Mouse (Mus musculus) brain, embryonic 14.5 days (tissue): Measurements from ENCODE around the gene Pld3. TPM values are rescaled to one million over a fixed set of nuclear protein-coding genes. Genes with fewer than 3 reads are reported as not detected.
A peak's percentile ranks its signal among the peaks of the same experiment; 100 is the strongest.

ENCODE experiments used
- DNase-seq: peaks from one replicate; pipeline ENCODE4 v3.0.0-alpha.2; 2011; ENCODE audit warnings: low read depth
- CTCF ChIP-seq: fragments of 200-500 bp; IDR thresholded peaks from 2 replicates; pipeline ENCODE4 v1.5.1; 2012; ENCODE audit warnings: inconsistent platforms, mild to moderate bottlenecking, moderate library complexity, borderline replicate concordance; ENCODE audit not compliant: insufficient read depth, insufficient read length; ENCODE audit errors: extremely low read depth
- POLR2A ChIP-seq: fragments of 200-500 bp; IDR thresholded peaks from 2 replicates; pipeline ENCODE4 v1.6.1; 2012; ENCODE audit warnings: mild to moderate bottlenecking, inconsistent platforms, borderline replicate concordance; ENCODE audit not compliant: poor library complexity, insufficient read depth, insufficient read length, severe bottlenecking; ENCODE audit errors: extremely low read depth
- polyA plus RNA-seq: library from polyadenylated mRNA; depleted of rRNA; stranded (reverse); fragments of >200 nt; gene quantifications from 2 replicates; pipeline ENCODE4 v1.2.3, GENCODE M21; 2012; rRNA removed

Gene Pld3
- polyA plus RNA-seq, result 192 and 200 TPM in 2 replicates

- DNase-seq, result peak; percentile 99
- TF ChIP-seq POLR2A, result peak; percentile 73
- no peak for TF ChIP-seq CTCF
Measured at GRCm38 (mm10) chr7:27552931-27553513, at the start of gene Pld3, which contains the start of gene 2310022A10Rik. TSS of gene Pld3 (minus strand) at chr7:27553218. TSS of gene 2310022A10Rik (plus strand) at chr7:27553233.

- peak; percentile 47 for DNase-seq
- TF ChIP-seq CTCF (no peak), POLR2A (no peak)
Measured at GRCm38 (mm10) chr7:27602161-27602560, 49.1 kb upstream of the Pld3 start.

GRCm38 (mm10) chr7:27601628-27602027 lies 48.6 kb upstream of the Pld3 start:
- peak; percentile 73 for DNase-seq
- TF ChIP-seq CTCF, result no peak
- TF ChIP-seq POLR2A, result no peak

GRCm38 (mm10) chr7:27598053-27598452 lies 45.0 kb upstream of the Pld3 start:
- no peak for TF ChIP-seq POLR2A
- no peak for TF ChIP-seq CTCF
- DNase-seq, result no peak

- no peak for DNase-seq
- TF ChIP-seq POLR2A (no peak), CTCF (no peak)
Measured at GRCm38 (mm10) chr7:27596586-27597503, 43.8 kb upstream of the Pld3 start.

- TF ChIP-seq CTCF (no peak), POLR2A (no peak)
- no peak for DNase-seq
Measured at GRCm38 (mm10) chr7:27592934-27593645, 40.1 kb upstream of the Pld3 start.

GRCm38 (mm10) chr7:27592217-27592929 lies 39.4 kb upstream of the Pld3 start:
- TF ChIP-seq CTCF, result no peak
- no peak for TF ChIP-seq POLR2A
- no peak for DNase-seq

GRCm38 (mm10) chr7:27591266-27592216 lies 38.5 kb upstream of the Pld3 start, which contains the start of gene Akt2:
TSS of gene Akt2 (plus strand) at chr7:27591552.
- peak; percentile 99 for DNase-seq
- TF ChIP-seq POLR2A (peak; percentile 61; the same call in 1 of the 2 replicates), CTCF (no peak)

- no peak for TF ChIP-seq CTCF
- no peak for TF ChIP-seq POLR2A
- DNase-seq, result no peak
Measured at GRCm38 (mm10) chr7:27590566-27591213, 37.7 kb upstream of the Pld3 start.
